Mouse (Mus musculus) kidney, adult 2 months (tissue): ENCODE measurements around the gene Tmem102.

Source experiments
- CTCF ChIP-seq: fragments of 200-500 bp; conservative IDR thresholded peaks from 2 replicates; pipeline ENCODE4 v1.5.1; 2011; ENCODE audit warnings: low read depth, mild to moderate bottlenecking, control low read depth, low read length, moderate library complexity, mixed read lengths; ENCODE audit not compliant: insufficient read depth, insufficient read length
- POLR2A ChIP-seq: fragments of 200-500 bp; IDR thresholded peaks from one replicate; pipeline ENCODE4 v1.6.1; 2011; ENCODE audit warnings: low read depth, low read length, control low read depth

GRCm38 (mm10) chr11:69787306-69787705, 18.1 kb downstream of the Tmem102 start:
- TF ChIP-seq CTCF, result no peak
- no peak for TF ChIP-seq POLR2A
